Mouse (Mus musculus) right cerebral cortex, postnatal 4 days (tissue): ENCODE data around the gene Vmn1r19.
"Not testable (repeated sequence)": the region's sequence is repeated elsewhere in the genome, so short reads cannot be mapped to it uniquely, and the experiment has no call there.

ENCODE experiments used
- DNase-seq: peaks from one replicate; pipeline ENCODE4 v3.0.0-alpha.2; 2022

Vmn1r19 gene

DNA sequence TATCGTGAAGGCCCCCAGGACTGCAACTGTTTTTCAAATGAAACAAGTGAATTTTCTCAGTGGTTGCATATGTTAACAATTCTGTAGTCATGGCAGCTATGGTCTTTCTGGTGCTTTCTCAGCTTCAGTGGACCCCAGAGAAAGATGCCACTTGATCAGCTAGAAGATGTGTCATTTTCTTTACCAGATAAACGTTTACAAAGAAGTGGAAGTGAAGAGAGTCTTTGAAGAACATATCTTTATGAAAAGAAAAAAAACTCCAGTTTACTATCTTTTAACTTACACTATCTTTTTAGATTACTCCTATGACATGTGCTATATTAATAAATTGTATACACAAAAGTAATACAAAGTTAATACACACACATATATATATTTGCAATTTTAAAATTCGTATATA lies at the start of gene Vmn1r19:
Gene Vmn1r19 (plus strand): TSS at position 301 of the 400 bp plus-strand sequence.
- not testable (repeated sequence) for DNase-seq

DNA sequence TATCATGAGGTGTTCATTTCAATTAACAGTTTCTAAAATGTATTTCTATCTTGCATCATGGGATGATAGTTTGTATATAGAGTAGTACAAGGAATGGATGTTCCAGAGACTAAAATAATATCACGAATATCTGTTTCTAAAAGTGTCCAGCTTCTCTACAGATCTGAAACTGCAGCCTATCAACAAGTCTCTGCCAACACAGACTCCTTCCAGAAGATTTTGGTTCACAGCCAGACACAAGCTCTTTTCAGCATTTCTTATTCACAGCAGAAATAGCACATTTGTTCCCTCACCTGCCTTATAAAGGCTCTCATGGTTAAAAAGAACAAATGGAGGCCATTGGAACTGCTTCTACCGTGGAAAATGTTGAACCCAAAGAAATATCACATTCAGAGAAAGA lies 46.7 kb upstream of the Vmn1r19 start:
- DNase-seq: no peak

DNA sequence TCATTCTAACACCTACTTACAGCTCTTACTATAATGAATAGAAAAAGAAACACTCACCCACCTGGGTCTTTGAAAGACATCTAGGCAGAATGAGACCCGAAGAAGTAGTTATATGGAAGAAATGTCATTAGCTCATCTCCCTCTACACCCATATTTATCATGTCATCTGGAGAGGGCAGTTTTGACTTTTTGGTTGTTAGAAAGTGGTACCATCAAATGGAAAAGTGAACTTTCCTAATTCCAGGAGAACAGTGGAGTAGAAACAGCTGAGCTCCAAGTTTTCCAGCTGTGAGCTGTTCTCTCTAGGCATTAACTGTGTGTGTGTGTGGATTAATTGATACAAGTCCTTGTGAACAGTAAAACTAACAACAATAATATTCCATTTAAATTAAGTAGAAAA lies 40.0 kb upstream of the Vmn1r19 start, which contains the start of gene Vmn1r17:
Gene Vmn1r17 (minus strand): TSS at position 101 of the 400 bp plus-strand sequence.
- no peak for DNase-seq

DNA sequence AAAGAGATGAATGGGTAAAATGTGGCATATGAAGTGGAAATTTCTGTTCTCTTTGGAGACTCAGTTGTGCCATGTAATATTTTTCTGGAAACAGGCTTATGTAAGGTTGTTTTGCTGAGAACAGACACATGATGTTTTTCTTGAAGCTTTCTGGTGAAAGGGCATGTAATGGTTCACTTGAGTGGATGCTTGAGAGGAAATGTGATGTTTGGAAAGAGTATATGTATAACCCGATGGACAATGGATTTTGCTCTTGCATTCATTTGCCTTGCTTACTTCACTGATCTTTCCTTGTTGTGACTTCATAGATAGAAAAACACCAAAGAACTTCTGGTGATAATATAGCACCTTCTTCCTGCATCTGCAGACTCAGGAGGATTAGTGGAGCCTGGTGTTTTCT lies 37.7 kb upstream of the Vmn1r19 start:
- not testable (repeated sequence) for DNase-seq

DNA sequence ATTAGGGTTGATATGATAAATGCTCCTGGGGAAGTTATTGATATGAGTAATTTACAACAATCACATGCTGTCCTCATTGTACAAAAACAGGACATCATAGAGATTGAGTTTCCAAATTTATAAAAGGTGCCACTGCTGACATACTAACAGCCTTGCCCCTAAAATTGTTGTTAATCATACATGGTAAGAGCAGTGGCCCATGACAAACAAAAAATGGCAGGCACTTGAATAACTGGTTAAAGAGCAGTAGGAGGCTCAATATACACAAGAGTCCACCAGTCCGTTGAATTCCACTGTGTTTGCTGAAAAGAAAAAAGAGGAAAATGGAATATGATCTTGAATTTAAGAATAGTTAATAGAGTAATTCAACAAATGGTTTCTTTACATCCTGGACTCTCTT lies 36.1 kb upstream of the Vmn1r19 start:
- no peak for DNase-seq

DNA sequence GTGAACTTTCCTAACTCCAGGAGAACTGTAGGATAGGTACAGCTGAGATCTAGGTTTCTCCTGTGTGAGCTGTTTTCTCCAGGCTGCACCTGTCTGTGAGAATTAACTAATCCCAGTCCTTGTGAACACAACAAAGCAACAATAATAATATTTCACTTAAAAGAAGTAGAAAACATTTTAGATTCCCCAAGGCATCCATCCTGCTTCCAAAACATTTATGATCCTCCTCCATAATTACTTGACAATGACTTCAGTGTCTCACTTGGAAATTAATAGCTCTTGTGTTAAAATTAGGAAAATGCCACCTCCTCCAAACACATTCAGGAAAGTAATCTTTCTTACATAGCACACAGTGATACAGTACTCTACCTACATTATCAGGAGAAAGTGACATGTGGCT lies 7.9 kb upstream of the Vmn1r19 start, which contains the start of gene Vmn1r18:
Gene Vmn1r18 (minus strand): TSS at position 101 of the 400 bp plus-strand sequence.
- DNase-seq: no peak

DNA sequence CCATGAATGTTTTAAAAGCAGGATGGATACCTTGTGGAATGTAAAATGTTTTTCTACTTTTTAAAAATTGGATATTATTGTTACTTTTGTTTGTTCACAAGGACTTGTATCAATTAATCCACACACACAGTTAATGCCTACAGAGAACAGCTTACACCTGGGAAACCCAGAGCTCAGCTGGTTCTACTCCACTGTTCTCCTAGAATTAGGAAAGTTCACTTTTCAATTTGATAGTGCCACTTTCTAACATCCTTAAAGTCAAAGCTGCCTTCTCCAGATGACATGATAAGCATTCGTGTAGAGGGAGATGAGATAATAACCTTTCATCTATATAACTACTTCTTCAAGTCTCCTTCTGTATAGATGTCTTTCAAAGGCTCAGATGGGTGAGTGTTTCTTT lies 25.1 kb downstream of the Vmn1r19 start, which contains the start of gene Vmn1r20:
Gene Vmn1r20 (plus strand): TSS at position 301 of the 400 bp plus-strand sequence.
- no peak for DNase-seq

DNA sequence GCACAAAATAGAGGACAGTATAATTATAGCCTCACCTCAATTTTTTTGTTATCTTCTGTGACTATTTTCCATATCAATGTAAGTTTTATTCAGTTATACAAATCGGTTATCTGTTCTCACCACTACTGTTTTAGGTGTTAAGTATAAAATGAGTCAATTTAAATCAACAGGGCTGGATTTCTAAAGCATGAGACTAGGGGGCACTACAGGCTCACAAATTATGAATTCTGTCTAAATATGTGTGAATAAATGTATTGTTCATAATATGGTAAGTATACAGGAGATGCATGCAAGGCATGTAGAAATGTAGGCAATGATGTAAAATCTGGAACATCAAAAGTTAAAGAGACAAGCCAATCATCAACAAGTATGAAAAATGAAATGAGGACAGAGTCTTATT lies 27.6 kb downstream of the Vmn1r19 start:
- no peak for DNase-seq
